In genomic region chr5:131729456-131729855, GRCm38 (mm10) we compare ENCODE assay signal across 25 mouse cellular contexts.
DNase-seq lines count a peak whose midpoint lies in the region; ATAC-seq and TF ChIP-seq lines count a peak whose summit lies in the region.
"Had no signal": no experiment of that assay in that cellular context is flagged by ENCODE, and none has a peak within 500 bp of the region (broad histone marks: within the 10 kb centered on the region; RNA-seq: fewer than 3 reads in every experiment).

No protein-coding gene starts in this region.

- peak; percentile 24 for DNase-seq in ovary, postnatal 36 days (ENCODE audit: low spot score)
- DNase-seq in ovary, adult 18-20 months (ENCODE audit: low spot score) = no peak
- peak; percentile 75 for DNase-seq in adrenal gland, postnatal 10 days
- DNase-seq in kidney, postnatal 10 days = peak; percentile 63
- no peak for DNase-seq in layer of hippocampus, adult 8-10 months (ENCODE audit: low spot score in 2 of 2)
- no peak for DNase-seq in lung, postnatal 0 days (ENCODE audit: low spot score)
- DNase-seq in thymus, adult 2 months = no peak
- DNase-seq: B cell, adult 2 months; cerebellum, adult 18-20 months; cerebellum, postnatal 36 days; embryo, embryonic 11 days had no signal

- TF ChIP-seq POLR2A in thymus, adult 2 months (IDR thresholded peaks at IDR 0.05; ENCODE audit: control insufficient read depth, extremely low read depth, insufficient read depth, low read length, poor library complexity) = no peak

- H3K4me3 ChIP-seq in lung, postnatal 0 days (ENCODE audit: low read depth, low read length) = no peak overlapping the region
- H3K4me3 ChIP-seq in thymus, adult 2 months (ENCODE audit: control insufficient read depth, insufficient read depth, low read length) = no peak overlapping the region
- H3K4me3 ChIP-seq: embryonic facial prominence, embryonic 13.5 days; erythroblast, embryonic 14.5 days; forebrain, embryonic 13.5 days; heart, embryonic 10.5 days; hindbrain, embryonic 10.5 days; intestine, embryonic 15.5 days; limb, embryonic 10.5 days; midbrain, embryonic 15.5 days; neural tube, embryonic 12.5 days had no signal

- H3K36me3 ChIP-seq in lung, postnatal 0 days (ENCODE audit: insufficient read depth, low read length) = no peaks in the 10 kb centered on the region
- H3K36me3 ChIP-seq in thymus, adult 2 months (ENCODE audit: control insufficient read depth, insufficient read depth, low read length) = no peaks in the 10 kb centered on the region
- H3K36me3 ChIP-seq: embryonic facial prominence, embryonic 13.5 days; G1E; heart, embryonic 10.5 days; hindbrain, embryonic 10.5 days; intestine, embryonic 15.5 days; limb, embryonic 10.5 days; midbrain, embryonic 15.5 days; neural tube, embryonic 12.5 days had no signal

- no peak overlapping the region for H3K27ac ChIP-seq in lung, postnatal 0 days (ENCODE audit: low read length)
- H3K27ac ChIP-seq in thymus, adult 2 months (ENCODE audit: control insufficient read depth, insufficient read depth, low read length) = no peak overlapping the region
- H3K27ac ChIP-seq: embryonic facial prominence, embryonic 13.5 days; forebrain, embryonic 13.5 days; heart, embryonic 10.5 days; hindbrain, embryonic 10.5 days; intestine, embryonic 15.5 days; limb, embryonic 10.5 days; macrophage; midbrain, embryonic 15.5 days; neural tube, embryonic 12.5 days had no signal

- no peaks in the 10 kb centered on the region for H3K4me1 ChIP-seq in lung, postnatal 0 days (ENCODE audit: insufficient read depth, low read depth, low read length)
- H3K4me1 ChIP-seq in thymus, adult 2 months (replicated peaks; ENCODE audit: control insufficient read depth, insufficient read depth, low read length) = no peaks in the 10 kb centered on the region

- TF ChIP-seq CTCF in lung, postnatal 0 days (IDR thresholded peaks at IDR 0.05) = no peak
- no peak for TF ChIP-seq CTCF in thymus, adult 2 months (IDR thresholded peaks at IDR 0.05; ENCODE audit: borderline replicate concordance, control insufficient read depth, extremely low read depth, insufficient read depth, low read length, poor library complexity)

- ATAC-seq in lung, postnatal 0 days = no peak
- ATAC-seq: forebrain, embryonic 13.5 days; hindbrain, embryonic 16.5 days; intestine, embryonic 15.5 days; midbrain, embryonic 15.5 days; Patski had no signal

- H3K4me2 ChIP-seq in lung, postnatal 0 days (replicated peaks; ENCODE audit: low read depth, low read length) = no peak overlapping the region
- H3K4me2 ChIP-seq: embryonic facial prominence, embryonic 13.5 days; forebrain, embryonic 13.5 days; intestine, embryonic 15.5 days; midbrain, embryonic 15.5 days; neural tube, embryonic 12.5 days had no signal

- 68% methylated on average over 4 of the region's 4 CpGs for WGBS in lung, postnatal 0 days
- 85% methylated on average over 4 of the region's 4 CpGs for WGBS in thymus, adult 2 months

- H3K9ac ChIP-seq in lung, postnatal 0 days (replicated peaks; ENCODE audit: low read depth) = no peak overlapping the region
- H3K9ac ChIP-seq: embryonic facial prominence, embryonic 13.5 days; forebrain, embryonic 13.5 days; intestine, embryonic 15.5 days; midbrain, embryonic 15.5 days; neural tube, embryonic 12.5 days had no signal

- no peak for TF ChIP-seq EP300 in lung, postnatal 0 days (IDR thresholded peaks at IDR 0.05)

- H3K27me3 ChIP-seq in lung, postnatal 0 days (replicated peaks; ENCODE audit: insufficient read depth, low read length) = no peaks in the 10 kb centered on the region
- no peaks in the 10 kb centered on the region for H3K27me3 ChIP-seq in thymus, adult 2 months (ENCODE audit: control insufficient read depth, insufficient read depth, low read length)
- H3K27me3 ChIP-seq: CH12.LX; embryonic facial prominence, embryonic 13.5 days; forebrain, embryonic 13.5 days; intestine, embryonic 15.5 days; midbrain, embryonic 15.5 days; Patski had no signal

- H3K9me3 ChIP-seq in lung, postnatal 0 days (ENCODE audit: low read length) = no peaks in the 10 kb centered on the region
- H3K9me3 ChIP-seq: embryonic facial prominence, embryonic 13.5 days; forebrain, embryonic 13.5 days; heart, embryonic 10.5 days; hindbrain, embryonic 10.5 days; intestine, embryonic 15.5 days; limb, embryonic 10.5 days; midbrain, embryonic 15.5 days; neural tube, embryonic 12.5 days had no signal

Comparison
In these comparisons a context has a peak if more than half of its experiments do, and no peak if none do; other contexts are left out.
1. DNase-seq: peak in ovary, postnatal 36 days (single experiment), adrenal gland, postnatal 10 days (single experiment) and kidney, postnatal 10 days (single experiment); none in ovary, adult 18-20 months (single experiment), layer of hippocampus, adult 8-10 months (0 of 2), lung, postnatal 0 days (single experiment) and thymus, adult 2 months (single experiment).